Mouse (Mus musculus): ENCODE results near the gene Akr1cl. TPM values are rescaled to one million over a fixed set of nuclear protein-coding genes. Genes with fewer than 3 reads are reported as not detected.

The Akr1cl gene
- total RNA-seq, 2 experiments from 2014 or later = not detected

DNA sequence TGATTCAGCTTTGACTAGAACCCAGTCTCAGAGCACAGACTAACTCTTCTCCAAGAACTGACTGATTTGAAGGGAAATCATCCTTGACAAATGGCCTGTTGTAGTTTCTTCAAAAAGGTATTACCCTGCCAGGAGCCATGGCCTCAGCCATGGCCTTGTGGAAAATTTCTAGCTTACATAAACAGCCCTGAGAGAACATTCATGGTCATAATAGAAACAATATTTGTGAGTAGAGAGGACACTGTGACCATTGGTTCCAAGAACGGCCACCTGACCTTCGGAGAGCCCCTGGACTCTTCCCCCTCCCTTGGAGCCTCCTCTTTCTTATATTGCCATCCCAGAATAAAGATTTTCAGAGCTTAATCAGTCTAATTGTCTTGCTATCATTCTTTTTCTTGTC, 10.9 kb upstream of the Akr1cl start:
- intact Hi-C loops (cut with DNase I) = no loop called here
- H3K27ac ChIP-seq = no peak overlapping the region
- no peak for TF ChIP-seq CTCF (IDR thresholded peaks at IDR 0.05)
- no peak overlapping the region for H3K4me3 ChIP-seq
- DNase-seq (ENCODE audit: extremely low spot score in 1 of 2, low spot score in 2 of 2) = no peak

DNA sequence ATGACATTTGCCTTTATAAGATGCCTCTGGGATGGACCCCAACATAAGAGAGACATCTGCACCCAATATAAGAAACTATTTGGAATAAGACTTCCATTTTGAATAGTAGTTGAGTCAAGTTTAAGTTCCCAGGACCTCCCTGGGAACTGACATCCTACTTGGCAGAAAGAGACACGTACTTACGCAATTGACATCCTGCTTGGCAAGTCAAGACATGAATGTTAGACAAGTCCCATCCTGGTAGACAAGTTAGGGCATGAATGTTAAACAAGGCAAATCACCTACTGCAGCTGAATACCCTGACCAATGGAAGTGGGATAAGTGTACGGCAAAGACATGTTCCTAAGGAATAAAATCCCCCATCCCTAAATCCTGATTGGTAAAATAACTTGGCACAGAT, 9.3 kb upstream of the Akr1cl start:
- no peak overlapping the region for H3K27ac ChIP-seq
- intact Hi-C loops (cut with DNase I) = no loop called here
- DNase-seq (ENCODE audit: extremely low spot score in 1 of 2, low spot score in 2 of 2) = no peak
- TF ChIP-seq CTCF (IDR thresholded peaks at IDR 0.05) = no peak
- no peak overlapping the region for H3K4me3 ChIP-seq

GRCm38 (mm10) chr1:65040806-65041205, 8.2 kb upstream of the Akr1cl start:
- H3K27ac ChIP-seq = no peak overlapping the region
- TF ChIP-seq CTCF (IDR thresholded peaks at IDR 0.05) = no peak
- no peak for DNase-seq (ENCODE audit: extremely low spot score in 1 of 2, low spot score in 2 of 2)
- intact Hi-C loops (cut with DNase I) = no loop called here
- no peak overlapping the region for H3K4me3 ChIP-seq

GRCm38 (mm10) chr1:65039679-65040078, 7.1 kb upstream of the Akr1cl start:
- no peak for DNase-seq (ENCODE audit: extremely low spot score in 1 of 2, low spot score in 2 of 2)
- intact Hi-C loops (cut with DNase I) = no loop called here
- no peak for TF ChIP-seq CTCF (IDR thresholded peaks at IDR 0.05)

DNA sequence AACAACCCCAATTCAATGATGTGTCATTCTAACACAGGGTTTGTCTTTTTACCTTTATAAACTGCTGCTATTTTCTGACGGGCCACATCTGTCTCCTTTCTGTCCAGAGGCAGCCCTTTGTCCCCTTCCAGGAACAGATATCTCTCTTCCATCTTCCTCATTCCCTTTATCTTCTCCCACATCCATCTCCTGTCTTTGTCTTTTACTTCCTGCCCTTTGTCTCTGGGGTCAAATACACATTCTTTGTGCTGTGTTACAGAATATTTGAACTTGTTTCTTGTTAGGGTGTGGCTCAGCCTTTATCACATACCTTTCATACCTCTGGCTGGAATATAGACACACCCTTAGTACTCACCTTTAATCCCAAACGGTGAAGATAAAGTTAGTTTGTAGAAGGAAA, 5.0 kb upstream of the Akr1cl start:
- no peak for TF ChIP-seq CTCF (IDR thresholded peaks at IDR 0.05)
- intact Hi-C loops (cut with DNase I) = no loop called here
- DNase-seq (ENCODE audit: extremely low spot score in 1 of 2, low spot score in 2 of 2) = no peak
- Histone ChIP-seq H3K27ac (no peak overlapping the region), H3K4me3 (no peak overlapping the region)

More at GRCm38 (mm10) chr1:65039679-65040078, 7.1 kb upstream of the Akr1cl start:
- H3K27ac ChIP-seq = no peak overlapping the region
- H3K4me3 ChIP-seq = no peak overlapping the region

DNA sequence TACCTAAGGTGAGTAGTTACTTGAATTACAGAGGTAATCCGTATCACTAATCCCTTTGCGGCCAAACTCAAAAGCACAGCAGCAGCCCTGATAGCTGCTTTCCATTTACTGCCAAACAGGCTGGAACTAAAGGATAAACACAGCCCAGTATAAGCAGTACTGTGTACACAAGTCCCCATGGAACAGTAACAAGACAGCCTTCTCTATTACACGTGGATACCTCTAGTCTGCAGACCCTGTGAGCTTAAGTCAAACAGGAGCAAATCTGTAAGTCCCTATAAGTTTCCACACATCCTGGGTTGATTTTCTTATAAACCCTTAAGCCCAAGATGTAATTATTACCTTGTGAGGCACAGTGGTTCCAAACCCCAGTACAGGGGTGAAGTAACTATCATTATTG, 3.0 kb upstream of the Akr1cl start:
- intact Hi-C loops (cut with DNase I) = no loop called here

DNA sequence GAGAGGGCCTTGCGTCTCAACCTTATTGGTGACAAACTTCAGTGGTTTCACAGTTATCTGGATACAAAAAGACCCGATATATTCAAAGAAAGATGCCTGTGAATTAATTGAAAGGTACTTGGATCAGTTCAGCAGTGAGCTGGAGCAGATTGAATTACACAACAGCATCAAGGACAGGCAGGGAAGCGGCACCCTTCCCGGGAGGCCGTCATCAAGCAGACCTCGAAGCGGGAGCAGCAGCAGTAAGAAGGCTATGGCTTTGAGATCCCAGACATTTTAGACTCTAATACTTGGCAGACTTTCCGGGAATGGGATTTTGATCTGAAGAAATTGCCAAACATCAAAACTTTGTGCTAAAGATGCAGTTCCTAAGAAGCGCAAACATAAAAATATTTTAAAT, 4.4 kb downstream of the Akr1cl start:
- no peak overlapping the region for H3K27ac ChIP-seq
- no peak overlapping the region for H3K4me3 ChIP-seq
- DNase-seq (ENCODE audit: extremely low spot score in 1 of 2, low spot score in 2 of 2) = no peak
- intact Hi-C loops (cut with DNase I) = no loop called here
- TF ChIP-seq CTCF (IDR thresholded peaks at IDR 0.05) = no peak

More for the DNA sequence above, 3.0 kb upstream of the Akr1cl start:
- no peak overlapping the region for H3K4me3 ChIP-seq
- H3K27ac ChIP-seq = no peak overlapping the region
- DNase-seq (ENCODE audit: extremely low spot score in 1 of 2, low spot score in 2 of 2) = no peak
- TF ChIP-seq CTCF (IDR thresholded peaks at IDR 0.05) = no peak

DNA sequence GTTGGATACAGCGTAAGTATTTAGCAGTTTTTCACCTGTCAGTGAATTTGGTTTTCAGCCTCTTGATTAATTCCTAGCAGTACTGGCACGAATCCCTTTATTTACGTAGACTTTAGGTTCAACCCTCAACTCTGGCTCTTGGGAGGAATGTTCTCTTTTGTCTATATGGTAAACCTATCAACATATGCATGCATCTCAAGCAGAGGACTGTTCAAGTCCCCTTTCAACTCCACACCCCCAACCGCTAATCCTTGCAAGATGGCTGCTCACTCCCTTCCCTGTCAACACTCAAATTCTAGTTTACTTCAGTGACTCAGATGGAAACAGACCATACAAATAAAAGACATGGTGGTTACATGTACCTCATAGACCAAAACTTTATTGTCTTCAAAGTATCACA, 19.8 kb downstream of the Akr1cl start:
- DNase-seq (ENCODE audit: extremely low spot score in 1 of 2, low spot score in 2 of 2) = no peak
- intact Hi-C loops (cut with DNase I) = loop anchor here (5.0 kb wide), 1 partner anchor 1355 kb away; no protein-coding TSS in a partner anchor
- H3K27ac ChIP-seq = no peak overlapping the region
- no peak overlapping the region for H3K4me3 ChIP-seq
- TF ChIP-seq CTCF (IDR thresholded peaks at IDR 0.05) = no peak

DNA sequence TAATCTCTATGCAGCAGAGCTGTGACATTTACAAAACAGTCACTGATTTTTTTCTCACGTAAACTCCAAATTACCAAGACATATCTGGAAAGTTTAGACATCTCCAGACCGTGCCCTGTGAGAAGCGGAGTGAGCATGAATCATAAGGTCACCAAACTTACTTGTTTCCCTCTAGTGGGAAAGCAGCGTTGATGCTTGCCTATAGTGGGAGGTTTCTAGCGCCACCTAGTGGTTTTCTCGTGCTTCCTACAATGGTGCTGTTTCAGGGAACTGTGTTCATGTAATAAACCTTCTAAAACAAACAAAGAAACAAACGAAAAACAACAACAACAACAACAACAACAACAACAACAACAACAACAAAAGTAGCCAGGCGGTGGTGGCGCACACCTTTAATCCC, 22.4 kb downstream of the Akr1cl start:
- H3K27ac ChIP-seq = no peak overlapping the region
- intact Hi-C loops (cut with DNase I) = loop anchor here (2.0 to 5.0 kb wide), 2 partner anchors 293 to 1353 kb away; no protein-coding TSS in a partner anchor
- TF ChIP-seq CTCF (IDR thresholded peaks at IDR 0.05) = peak; percentile 87
- peak; percentile 39 to 43 for DNase-seq (ENCODE audit: extremely low spot score in 1 of 2, low spot score in 2 of 2)
- no peak overlapping the region for H3K4me3 ChIP-seq

GRCm38 (mm10) chr1:65005575-65005974, 27.0 kb downstream of the Akr1cl start:
- no peak overlapping the region for H3K27ac ChIP-seq
- DNase-seq (ENCODE audit: extremely low spot score in 1 of 2, low spot score in 2 of 2) = no peak
- H3K4me3 ChIP-seq = no peak overlapping the region
- TF ChIP-seq CTCF (IDR thresholded peaks at IDR 0.05) = no peak
- intact Hi-C loops (cut with DNase I) = loop anchor here (5.0 kb wide), 1 partner anchor 388 kb away; the partner anchor contains the start of gene Mettl21a

DNA sequence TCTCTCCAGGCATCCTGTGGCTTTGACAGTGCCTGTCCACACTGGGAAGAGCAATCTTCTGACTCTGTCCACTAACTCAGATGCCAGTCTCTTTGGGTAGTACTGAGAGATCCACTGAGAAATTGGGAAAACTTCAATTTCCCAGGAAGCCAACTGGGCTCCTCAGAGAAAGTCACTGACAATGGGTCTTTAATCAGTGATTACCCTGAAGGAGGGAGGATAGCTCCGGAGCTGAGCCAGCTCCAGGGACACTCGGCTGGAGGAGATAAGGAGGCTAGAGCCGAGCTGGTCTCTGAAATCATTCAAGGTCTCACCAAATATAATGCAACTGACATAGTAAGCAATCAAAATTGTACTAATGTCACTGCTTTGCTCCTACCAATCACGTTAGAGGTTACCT, 28.0 kb downstream of the Akr1cl start:
- Histone ChIP-seq H3K4me3 (no peak overlapping the region), H3K27ac (no peak overlapping the region)
- intact Hi-C loops (cut with DNase I) = no loop called here
- no peak for DNase-seq (ENCODE audit: extremely low spot score in 1 of 2, low spot score in 2 of 2)
- no peak for TF ChIP-seq CTCF (IDR thresholded peaks at IDR 0.05)

DNA sequence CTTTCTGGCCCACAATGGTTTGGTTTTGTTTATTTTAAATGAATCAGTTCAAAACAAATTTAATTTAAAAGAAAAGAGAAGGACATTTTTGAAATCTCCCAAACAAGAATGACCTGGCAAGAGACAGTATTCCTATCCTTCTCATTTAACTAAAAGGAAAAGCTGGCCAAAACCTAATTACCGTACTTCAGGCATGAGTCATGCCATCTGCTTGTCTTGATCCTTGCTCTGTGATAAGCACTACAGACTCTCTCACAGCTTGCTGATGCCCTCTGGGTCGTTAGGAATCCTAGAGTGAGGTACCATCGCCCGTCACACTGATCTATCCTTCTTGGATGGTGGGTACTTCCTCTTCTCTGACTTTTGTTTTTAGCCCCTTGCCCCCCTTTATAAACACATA, 39.4 kb downstream of the Akr1cl start:
- TF ChIP-seq CTCF (IDR thresholded peaks at IDR 0.05) = no peak
- DNase-seq (ENCODE audit: extremely low spot score in 1 of 2, low spot score in 2 of 2) = no peak
- intact Hi-C loops (cut with DNase I) = no loop called here
- Histone ChIP-seq H3K27ac (no peak overlapping the region), H3K4me3 (no peak overlapping the region)

DNA sequence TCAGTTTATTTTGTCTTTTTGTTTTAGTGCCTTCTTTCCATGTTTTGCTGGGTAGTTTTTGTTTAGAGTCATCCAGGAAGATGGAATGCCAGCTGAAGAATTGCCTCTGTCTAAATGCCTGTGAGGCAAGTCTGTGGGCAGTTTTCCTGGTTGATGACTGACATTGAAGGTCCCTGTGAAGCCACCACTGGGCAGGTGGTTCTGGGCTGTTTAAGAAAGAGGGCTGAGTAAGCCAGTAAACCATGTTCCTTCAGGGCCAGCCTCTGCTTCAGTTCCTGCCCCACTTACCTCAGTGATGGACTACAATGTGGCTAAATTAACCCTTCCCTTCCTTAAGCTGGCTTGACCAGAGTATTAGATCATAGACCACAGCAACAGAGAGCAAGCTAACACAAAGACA, 44.4 kb downstream of the Akr1cl start:
- DNase-seq (ENCODE audit: extremely low spot score in 1 of 2, low spot score in 2 of 2) = no peak
- no peak overlapping the region for H3K27ac ChIP-seq
- TF ChIP-seq CTCF (IDR thresholded peaks at IDR 0.05) = no peak
- intact Hi-C loops (cut with DNase I) = loop anchor here (5.0 kb wide), 2 partner anchors 256 to 371 kb away; partner anchors contain the start of gene Mettl21a
- H3K4me3 ChIP-seq = no peak overlapping the region
